Mouse (Mus musculus) monocyte, adult 5-6 weeks (primary cell): ENCODE measurements at regions not wholly inside any gene's neighbourhood (a gene's known extent, or its start where the extent isn't known, plus 50 kb on each side); places are given as distances from the start of the nearest gene placed in this dataset.

Experiments
- ATAC-seq: fragments of 153-309, 156-312 bp; replicated peaks from 2 replicates; pipeline ENCODE4 v1.8.0; 2017; ENCODE audit warnings: mild to moderate bottlenecking; ENCODE audit not compliant: low TSS enrichment, insufficient number of reproducible peaks, severe bottlenecking, poor library complexity, low FRiP score

GRCm38 (mm10) chr8:25353822-25354770 is 529.9 kb upstream of the Adam5 start:
- no peak for ATAC-seq

DNA sequence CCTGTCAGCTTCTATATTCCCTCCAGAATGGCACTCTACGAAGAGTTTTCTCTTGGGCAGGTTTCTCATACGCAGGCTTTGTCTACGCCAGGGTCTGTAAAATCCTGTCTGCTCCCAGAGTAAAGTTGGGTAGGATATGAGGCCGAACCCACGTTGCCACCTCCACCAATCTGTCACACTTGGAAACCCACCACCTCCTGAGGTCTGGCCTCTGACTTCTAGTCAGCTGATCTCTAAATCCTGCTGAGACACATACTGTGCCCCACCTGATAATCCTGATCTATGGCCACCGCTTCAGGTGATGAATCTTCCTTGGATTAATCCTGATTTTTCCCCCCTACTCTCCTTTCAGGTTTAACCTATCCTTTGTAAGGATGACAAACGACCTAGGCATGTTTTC is 529.2 kb upstream of the Adam5 start:
- ATAC-seq: no peak

- no peak for ATAC-seq
These were observed 524.0 kb upstream of the Adam5 start for GRCm38 (mm10) chr8:25348003-25348683.

DNA sequence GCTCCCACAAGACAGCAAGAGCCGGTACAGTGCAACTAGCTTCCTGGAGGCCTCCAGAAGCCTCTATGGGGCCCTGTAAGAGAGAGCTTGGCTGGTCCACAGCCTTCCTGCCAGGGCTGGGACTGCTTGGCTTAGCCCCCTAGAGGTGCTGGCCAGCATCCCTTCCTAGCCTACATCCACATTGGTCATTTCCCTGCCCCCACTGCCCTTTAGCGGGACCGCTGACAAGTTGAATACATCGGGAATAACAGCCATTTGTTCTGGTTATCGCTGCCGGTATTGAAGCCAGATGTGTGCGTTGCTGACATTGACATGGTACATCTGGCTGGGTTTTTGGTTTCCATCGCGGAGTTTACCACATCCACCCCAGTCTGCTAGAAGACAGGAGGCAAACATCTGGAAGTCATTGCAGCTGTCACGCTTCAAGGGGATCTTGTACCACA is 519.0 kb upstream of the Adam5 start:
- ATAC-seq: no peak

DNA sequence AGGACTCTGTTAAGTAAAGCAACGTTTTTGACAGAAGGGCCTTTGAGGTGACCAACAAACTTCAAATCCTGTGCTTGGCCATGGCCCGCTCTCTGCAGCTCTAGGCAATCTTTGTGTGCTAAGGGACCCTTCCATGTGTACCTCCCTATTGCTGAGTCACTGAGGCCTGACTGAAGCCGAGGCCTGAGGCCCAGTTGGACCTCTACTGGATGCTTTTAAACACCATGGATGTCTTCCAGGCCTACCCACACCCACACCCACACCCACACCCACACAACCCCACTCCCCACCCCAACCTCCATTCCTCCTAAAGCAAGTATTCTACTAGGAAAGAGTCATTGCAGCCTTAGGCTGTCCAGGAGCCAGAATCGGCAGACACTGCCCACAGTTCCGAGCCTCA is 518.3 kb upstream of the Adam5 start:
- no peak for ATAC-seq

DNA sequence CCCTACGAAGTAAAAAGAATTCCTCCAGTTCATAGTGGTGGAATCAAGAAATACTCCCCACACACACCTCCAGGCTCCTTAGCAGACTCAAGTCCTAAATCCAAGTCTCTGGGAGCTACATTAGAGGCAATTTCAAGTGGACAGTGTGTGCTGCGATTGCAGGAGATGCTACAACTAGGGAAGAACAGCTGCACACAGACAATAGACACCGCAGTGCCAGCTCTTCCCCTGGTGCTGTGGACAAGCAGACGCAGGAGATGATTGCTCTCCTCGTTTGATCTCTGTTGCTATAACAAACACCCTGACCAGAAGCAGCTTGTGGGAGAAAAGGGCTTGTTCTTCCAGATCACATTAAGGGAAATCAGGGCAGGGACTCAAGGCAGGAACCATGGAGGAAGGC is 517.1 kb upstream of the Adam5 start:
- no peak for ATAC-seq

GRCm38 (mm10) chr8:25340729-25341128 is 516.6 kb upstream of the Adam5 start:
- ATAC-seq: no peak

DNA sequence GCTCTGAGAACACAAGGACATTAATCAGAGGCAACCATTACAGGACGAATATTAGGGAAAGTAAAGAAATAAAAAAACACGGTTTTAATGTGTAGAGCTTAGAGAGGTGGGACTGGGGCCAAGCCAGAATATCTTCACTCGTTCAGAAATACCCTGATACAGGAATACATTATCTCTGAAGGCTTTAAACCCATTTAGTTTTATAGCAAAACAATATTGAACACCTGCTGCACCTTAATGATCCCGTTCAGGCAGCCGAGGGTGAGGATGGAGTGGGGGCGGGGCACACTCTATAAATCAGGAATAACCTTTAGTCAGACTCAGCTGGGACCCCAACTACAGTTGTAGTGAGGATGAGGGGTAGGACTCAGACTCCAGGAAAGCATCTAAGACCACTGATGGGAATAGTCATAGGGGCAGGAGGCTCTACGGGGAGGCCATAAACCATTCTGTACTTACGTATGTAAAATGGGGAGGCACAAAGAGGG is 508.0 kb upstream of the Adam5 start:
- ATAC-seq: no peak

DNA sequence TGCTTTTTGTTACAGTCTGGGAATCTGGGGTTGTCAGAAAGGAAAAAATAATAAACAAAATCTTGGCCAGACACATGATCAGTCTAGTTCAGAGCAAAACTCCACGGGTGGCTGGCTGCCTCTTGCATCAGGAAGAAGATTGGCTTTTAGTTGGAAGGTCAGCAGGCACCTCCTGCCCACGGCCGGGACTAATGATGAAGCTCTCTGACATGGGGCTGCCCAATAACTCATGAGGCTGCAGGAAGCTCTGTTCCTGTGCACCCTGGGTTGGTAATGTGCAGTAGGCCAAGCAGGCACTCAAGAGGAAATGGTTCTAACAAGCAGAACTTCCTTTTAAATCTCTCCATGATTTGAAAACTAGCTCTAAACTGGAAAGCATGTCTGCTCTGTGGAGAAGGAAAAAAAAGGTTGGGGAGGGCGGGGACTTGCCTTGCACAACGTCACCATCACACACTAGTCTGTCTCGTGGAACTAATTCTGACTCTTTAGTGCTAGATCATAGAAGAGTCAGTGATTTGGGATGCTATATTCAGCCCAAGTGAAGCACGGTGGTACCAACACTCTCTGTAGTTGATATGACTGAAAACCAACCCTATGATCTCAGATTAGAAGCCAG is 507.1 kb upstream of the Adam5 start:
- no peak for ATAC-seq

- ATAC-seq: no peak
These were observed 505.6 kb upstream of the Adam5 start for GRCm38 (mm10) chr8:25329791-25330190.

DNA sequence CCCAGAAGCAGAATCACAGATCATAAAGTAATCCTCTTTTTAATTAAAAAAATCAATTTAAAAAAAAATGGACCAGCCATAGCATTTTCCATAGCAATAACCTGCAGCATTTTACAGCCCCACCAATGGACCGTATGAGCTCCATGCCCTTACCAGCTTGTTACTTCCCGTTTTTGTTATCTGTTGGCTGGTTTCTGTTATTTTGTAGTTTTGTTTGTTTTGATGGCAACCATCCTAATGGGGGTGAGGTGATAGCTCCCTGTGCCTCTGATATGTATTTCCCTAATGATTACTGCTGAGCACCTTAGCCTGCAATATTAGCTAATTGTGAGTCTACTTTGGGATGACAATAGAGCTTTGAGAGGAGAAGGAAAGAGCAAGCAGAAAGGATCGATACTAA is 504.1 kb upstream of the Adam5 start:
- ATAC-seq: no peak

GRCm38 (mm10) chr8:25326930-25327329 is 502.8 kb upstream of the Adam5 start:
- ATAC-seq: no peak

DNA sequence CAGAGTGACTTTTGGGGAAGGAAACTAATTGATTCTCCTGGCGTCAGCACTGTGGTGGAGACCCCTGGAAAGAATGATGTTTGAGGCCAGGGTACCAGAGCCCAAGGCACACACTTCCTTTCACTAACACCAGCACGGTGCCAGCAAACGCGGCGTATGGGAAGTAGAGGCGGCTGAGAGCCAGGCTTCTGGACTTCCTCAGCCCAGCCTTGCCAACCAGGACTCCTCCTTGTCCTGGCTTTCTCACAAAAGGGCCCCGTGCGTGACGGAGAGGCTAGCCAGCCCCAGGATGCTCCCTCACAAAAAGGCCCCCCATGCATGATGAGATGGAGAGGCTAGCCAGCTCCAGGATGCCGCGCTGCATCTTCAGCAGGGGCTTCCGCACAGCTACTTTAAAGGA is 502.1 kb upstream of the Adam5 start:
- no peak for ATAC-seq

GRCm38 (mm10) chr8:25324731-25325130 is 500.6 kb upstream of the Adam5 start:
- ATAC-seq: no peak

GRCm38 (mm10) chr8:25323643-25324420 is 499.7 kb upstream of the Adam5 start:
- ATAC-seq: no peak

- no peak for ATAC-seq
These were observed 492.2 kb upstream of the Adam5 start for GRCm38 (mm10) chr8:25316383-25316782.

DNA sequence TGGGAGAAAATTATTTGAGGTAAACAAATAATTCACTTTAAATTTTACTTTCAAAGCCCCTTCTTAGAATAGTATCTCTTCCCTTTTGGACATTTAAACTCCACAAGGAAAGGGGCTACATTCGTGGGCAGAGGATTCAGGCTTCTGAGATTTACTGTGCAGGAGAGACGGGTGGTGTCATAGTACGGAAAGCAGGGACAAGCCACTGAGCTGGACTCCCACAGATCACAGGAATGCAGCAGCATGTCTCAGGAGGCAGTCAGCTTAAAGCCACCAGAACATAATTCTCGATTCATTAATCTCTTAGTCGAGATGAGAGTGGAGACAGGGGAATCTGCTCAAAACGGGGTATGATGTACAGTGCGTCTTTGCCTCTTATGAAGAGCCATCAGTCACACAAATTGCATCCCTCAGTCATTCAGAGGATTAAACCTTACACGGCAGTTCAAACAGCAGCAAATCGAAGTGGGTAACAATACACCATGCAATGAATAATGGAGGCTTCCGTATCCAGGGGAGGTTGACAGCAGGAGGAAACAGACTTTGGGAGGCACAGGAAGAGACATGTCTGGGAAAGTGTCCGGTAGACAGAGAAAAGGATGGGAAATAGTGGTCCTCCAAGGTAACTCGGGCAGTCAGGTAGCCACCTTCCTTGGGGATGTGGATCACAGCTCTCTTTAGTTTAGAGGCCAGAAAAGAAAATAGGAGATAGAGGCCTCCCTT is 487.8 kb upstream of the Adam5 start:
- no peak for ATAC-seq

- ATAC-seq: no peak
These were observed 483.8 kb upstream of the Adam5 start for GRCm38 (mm10) chr8:25307956-25308355.
